Mouse (Mus musculus) stomach, postnatal 0 days (tissue): Measurements from ENCODE around the gene Dhtkd1.

ENCODE experiments used
- CTCF ChIP-seq: IDR thresholded peaks from 2 replicates; pipeline ENCODE4 v1.5.1; 2016; ENCODE audit warnings: antibody characterized with exemption, low read depth, mild to moderate bottlenecking, moderate library complexity
- EP300 ChIP-seq: optimal IDR thresholded peaks from 2 replicates; pipeline ENCODE3; 2016; ENCODE audit warnings: antibody characterized with exemption

GRCm38 (mm10) chr2:5940936-5941335 lies 1.7 kb downstream of the Dhtkd1 start:
- TF ChIP-seq CTCF, result no peak
- no peak for TF ChIP-seq EP300
